Mouse (Mus musculus) kidney, postnatal 10 days (tissue): ENCODE data around the gene Rcc1l.

Experiments used
- DNase-seq: peaks from one replicate; pipeline ENCODE4 v3.0.0; 2021; ENCODE audit warnings: mixed read lengths

Rcc1l gene

GRCm38 (mm10) chr5:134114981-134115380, 61.6 kb downstream of the Rcc1l start:
- DNase-seq: no peak

- DNase-seq: no peak
These were observed 70.7 kb downstream of the Rcc1l start for GRCm38 (mm10) chr5:134105829-134106228.

- no peak for DNase-seq
These were observed 73.9 kb downstream of the Rcc1l start for GRCm38 (mm10) chr5:134102720-134103119.

- peak; percentile 73 for DNase-seq
These were observed 74.7 kb downstream of the Rcc1l start for GRCm38 (mm10) chr5:134101883-134102282.

- peak; percentile 30 for DNase-seq
These were observed 75.3 kb downstream of the Rcc1l start for GRCm38 (mm10) chr5:134101322-134101721.

- peak; percentile 41 for DNase-seq
These were observed 76.3 kb downstream of the Rcc1l start for GRCm38 (mm10) chr5:134100232-134100771.

GRCm38 (mm10) chr5:134099496-134100211, 76.9 kb downstream of the Rcc1l start, which contains the start of gene Castor2:
TSS of gene Castor2 (plus strand) at chr5:134099711.
- DNase-seq: peak; percentile 98

GRCm38 (mm10) chr5:134098976-134099375, 77.6 kb downstream of the Rcc1l start:
- peak; percentile 58 for DNase-seq

- DNase-seq: peak; percentile 26
These were observed 78.2 kb downstream of the Rcc1l start for GRCm38 (mm10) chr5:134098341-134098902.
